Mouse (Mus musculus): ENCODE data around the gene Mymx. TPM values are rescaled to one million over a fixed set of nuclear protein-coding genes. Genes with fewer than 3 reads are reported as not detected.

The Mymx gene
- polyA plus RNA-seq, 1 experiment from 2014 or later, result not detected

- Histone ChIP-seq H3K27ac (replicated peaks in 1 of 2; ENCODE audit: control insufficient read depth in 1 of 2, insufficient read depth in 1 of 2, low read depth in 2 of 2, low read length in 2 of 2) (no peak overlapping the region), H3K9me3 (ENCODE audit: control insufficient read depth, low read length) (no peaks in the 10 kb centered on the region), H3K27me3 (ENCODE audit: control insufficient read depth, insufficient read depth, low read length) (no peaks in the 10 kb centered on the region), H3K9ac (ENCODE audit: low read length) (peak overlapping the region; percentile 92), H3K4me3 (ENCODE audit: control insufficient read depth in 1 of 2, insufficient read depth in 1 of 2, low read depth in 1 of 2, low read length in 2 of 2) (peak overlapping the region in 1 of 2 experiments; percentile 81; a peak in 3 of 4 replicates), H3K4me2 (ENCODE audit: low read length) (peak overlapping the region; percentile 89), H3K4me1 (ENCODE audit: control insufficient read depth in 2 of 2, insufficient read depth in 2 of 2, low read length in 2 of 2) (peaks cover 12 to 15% of the 10 kb centered on the region in 2 experiments; a peak in 3 of 4 replicates), H3K36me3 (ENCODE audit: control insufficient read depth, insufficient read depth, low read length) (peaks cover 53% of the 10 kb centered on the region)
- 92% methylated on average over 11 of the region's 11 CpGs for WGBS
- ATAC-seq (ENCODE audit: insufficient number of reproducible peaks, insufficient read depth, low FRiP score, low read depth), result no peak
These were observed 36.8 kb downstream of the Mymx start for GRCm38 (mm10) chr17:45565103-45565502.

- whole genome bisulfite sequencing, result 12% methylated on average over 18 of the region's 18 CpGs
- Histone ChIP-seq H3K9ac (ENCODE audit: low read length) (peak overlapping the region; percentile 92), H3K4me3 (ENCODE audit: control insufficient read depth in 1 of 2, insufficient read depth in 1 of 2, low read depth in 1 of 2, low read length in 2 of 2) (peak overlapping the region; percentile 81 to 90), H3K4me1 (ENCODE audit: control insufficient read depth in 2 of 2, insufficient read depth in 2 of 2, low read length in 2 of 2) (peaks cover 10 to 12% of the 10 kb centered on the region in 2 experiments; a peak in 3 of 4 replicates), H3K36me3 (ENCODE audit: control insufficient read depth, insufficient read depth, low read length) (peaks cover 48% of the 10 kb centered on the region), H3K9me3 (ENCODE audit: control insufficient read depth, low read length) (no peaks in the 10 kb centered on the region), H3K27me3 (ENCODE audit: control insufficient read depth, insufficient read depth, low read length) (no peaks in the 10 kb centered on the region), H3K27ac (replicated peaks in 1 of 2; ENCODE audit: control insufficient read depth in 1 of 2, insufficient read depth in 1 of 2, low read depth in 2 of 2, low read length in 2 of 2) (peak overlapping the region in 1 of 2 experiments; percentile 77; a peak in 2 of 4 replicates), H3K4me2 (ENCODE audit: low read length) (peak overlapping the region; percentile 89)
- no peak for ATAC-seq (ENCODE audit: insufficient number of reproducible peaks, insufficient read depth, low FRiP score, low read depth)
These were observed 37.3 kb downstream of the Mymx start for GRCm38 (mm10) chr17:45564531-45565084.

- Histone ChIP-seq H3K4me2 (ENCODE audit: low read length) (peak within 1 kb of the TSS; percentile 89), H3K36me3 (ENCODE audit: control insufficient read depth, insufficient read depth, low read length) (peaks cover 41% of the 10 kb centered on the region), H3K4me3 (ENCODE audit: control insufficient read depth in 1 of 2, insufficient read depth in 1 of 2, low read depth in 1 of 2, low read length in 2 of 2) (peak within 1 kb of the TSS; percentile 81 to 90), H3K27me3 (ENCODE audit: control insufficient read depth, insufficient read depth, low read length) (no peaks in the 10 kb centered on the region), H3K9ac (ENCODE audit: low read length) (peak within 1 kb of the TSS; percentile 92), H3K27ac (replicated peaks in 1 of 2; ENCODE audit: control insufficient read depth in 1 of 2, insufficient read depth in 1 of 2, low read depth in 2 of 2, low read length in 2 of 2) (peak within 1 kb of the TSS; percentile 46 to 77), H3K4me1 (ENCODE audit: control insufficient read depth in 2 of 2, insufficient read depth in 2 of 2, low read length in 2 of 2) (peaks cover 10 to 12% of the 10 kb centered on the region in 2 experiments; a peak in 3 of 4 replicates), H3K9me3 (ENCODE audit: control insufficient read depth, low read length) (no peaks in the 10 kb centered on the region)
- peak; percentile 79 for ATAC-seq (ENCODE audit: insufficient number of reproducible peaks, insufficient read depth, low FRiP score, low read depth)
- WGBS, result under 1% methylated on average over 57 of the region's 61 CpGs
These were observed 38.0 kb downstream of the Mymx start, which contains the start of gene Slc35b2 for GRCm38 (mm10) chr17:45563655-45564530. Gene Slc35b2, plus strand, starts transcription at chr17:45563874.

GRCm38 (mm10) chr17:45563216-45563615 lies 38.7 kb downstream of the Mymx start:
- 69% methylated on average over 12 of the region's 12 CpGs for WGBS
- H3K9ac ChIP-seq (ENCODE audit: low read length), result no peak overlapping the region
- H3K27me3 ChIP-seq (ENCODE audit: control insufficient read depth, insufficient read depth, low read length), result no peaks in the 10 kb centered on the region
- peaks cover 34% of the 10 kb centered on the region for H3K36me3 ChIP-seq (ENCODE audit: control insufficient read depth, insufficient read depth, low read length)
- no peak for ATAC-seq (ENCODE audit: insufficient number of reproducible peaks, insufficient read depth, low FRiP score, low read depth)
- H3K9me3 ChIP-seq (ENCODE audit: control insufficient read depth, low read length), result no peaks in the 10 kb centered on the region
- no peak overlapping the region for H3K27ac ChIP-seq (replicated peaks in 1 of 2; ENCODE audit: control insufficient read depth in 1 of 2, insufficient read depth in 1 of 2, low read depth in 2 of 2, low read length in 2 of 2)
- H3K4me1 ChIP-seq (ENCODE audit: control insufficient read depth in 2 of 2, insufficient read depth in 2 of 2, low read length in 2 of 2), result peaks cover 10 to 12% of the 10 kb centered on the region in 2 experiments; a peak in 3 of 4 replicates
- no peak overlapping the region for H3K4me3 ChIP-seq (ENCODE audit: control insufficient read depth in 1 of 2, insufficient read depth in 1 of 2, low read depth in 1 of 2, low read length in 2 of 2)
- peak overlapping the region; percentile 89 for H3K4me2 ChIP-seq (ENCODE audit: low read length)

DNA sequence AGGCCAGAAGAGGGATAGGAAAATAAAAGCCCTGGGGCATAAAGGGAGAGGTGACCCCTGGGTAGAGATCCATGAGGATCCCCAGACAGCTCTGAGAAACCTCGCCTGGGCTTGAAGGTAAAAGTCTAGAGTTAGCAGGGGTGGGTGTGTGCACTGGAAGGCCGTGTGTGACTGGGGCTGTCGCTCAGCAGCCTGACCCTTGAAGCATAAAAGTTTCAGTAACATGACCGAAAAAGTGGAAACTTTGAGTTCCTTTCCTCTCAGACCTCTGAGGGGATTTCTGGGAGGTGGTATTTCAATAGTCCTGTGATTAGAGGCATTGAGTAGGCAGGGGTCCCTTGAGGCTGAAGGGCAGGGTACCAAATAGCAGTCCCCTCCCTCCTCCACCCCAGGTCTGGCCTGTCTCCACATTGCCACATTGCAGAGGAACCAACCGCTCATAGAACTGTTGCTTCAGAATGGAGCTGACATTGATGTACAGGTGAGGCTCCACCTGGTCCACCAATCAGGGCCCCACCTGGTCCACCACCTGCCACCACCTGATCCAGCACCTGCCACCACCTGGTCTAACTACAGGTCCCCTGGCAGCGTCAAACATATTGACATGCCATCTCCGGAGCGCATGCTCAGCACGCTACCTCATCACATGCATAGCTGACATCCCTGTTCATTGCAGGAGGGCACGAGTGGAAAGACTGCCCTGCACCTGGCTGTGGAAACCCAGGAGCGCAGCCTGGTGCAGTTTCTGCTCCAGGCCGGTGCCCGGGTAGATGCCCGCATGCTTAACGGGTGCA lies 42.0 kb downstream of the Mymx start:
- Histone ChIP-seq H3K4me2 (ENCODE audit: low read length) (no peak overlapping the region), H3K36me3 (ENCODE audit: control insufficient read depth, insufficient read depth, low read length) (0 out of 2 replicates have a peak, but pooled peaks cover 1% of the 10 kb centered on the region), H3K27me3 (ENCODE audit: control insufficient read depth, insufficient read depth, low read length) (peaks cover 9% of the 10 kb centered on the region; the same call in 1 of the 2 replicates), H3K9me3 (ENCODE audit: control insufficient read depth, low read length) (no peaks in the 10 kb centered on the region), H3K27ac (replicated peaks in 1 of 2; ENCODE audit: control insufficient read depth in 1 of 2, insufficient read depth in 1 of 2, low read depth in 2 of 2, low read length in 2 of 2) (no peak overlapping the region), H3K4me1 (ENCODE audit: control insufficient read depth in 2 of 2, insufficient read depth in 2 of 2, low read length in 2 of 2) (peaks cover 8 to 13% of the 10 kb centered on the region in 2 experiments; a peak in 3 of 4 replicates), H3K4me3 (ENCODE audit: control insufficient read depth in 1 of 2, insufficient read depth in 1 of 2, low read depth in 1 of 2, low read length in 2 of 2) (no peak overlapping the region), H3K9ac (ENCODE audit: low read length) (no peak overlapping the region)
- WGBS, result 80% methylated on average over 15 of the region's 15 CpGs
- no peak for ATAC-seq (ENCODE audit: insufficient number of reproducible peaks, insufficient read depth, low FRiP score, low read depth)

GRCm38 (mm10) chr17:45557998-45558862 lies 43.7 kb downstream of the Mymx start:
- H3K4me2 ChIP-seq (ENCODE audit: low read length), result no peak overlapping the region
- no peak overlapping the region for H3K4me3 ChIP-seq (ENCODE audit: control insufficient read depth in 1 of 2, insufficient read depth in 1 of 2, low read depth in 1 of 2, low read length in 2 of 2)
- WGBS, result 68% methylated on average over 16 of the region's 16 CpGs
- no peaks in the 10 kb centered on the region for H3K36me3 ChIP-seq (ENCODE audit: control insufficient read depth, insufficient read depth, low read length)
- no peaks in the 10 kb centered on the region for H3K9me3 ChIP-seq (ENCODE audit: control insufficient read depth, low read length)
- H3K9ac ChIP-seq (ENCODE audit: low read length), result 0 out of 2 replicates have a peak overlapping the region, but pooled peaks have one; percentile 12
- H3K4me1 ChIP-seq (ENCODE audit: control insufficient read depth in 2 of 2, insufficient read depth in 2 of 2, low read length in 2 of 2), result peaks cover 3 to 8% of the 10 kb centered on the region in 2 experiments; a peak in 3 of 4 replicates
- no peak overlapping the region for H3K27ac ChIP-seq (replicated peaks in 1 of 2; ENCODE audit: control insufficient read depth in 1 of 2, insufficient read depth in 1 of 2, low read depth in 2 of 2, low read length in 2 of 2)
- no peak for ATAC-seq (ENCODE audit: insufficient number of reproducible peaks, insufficient read depth, low FRiP score, low read depth)
- H3K27me3 ChIP-seq (ENCODE audit: control insufficient read depth, insufficient read depth, low read length), result peaks cover 15% of the 10 kb centered on the region; the same call in 1 of the 2 replicates

Measured in heart, embryonic 14.5 days (tissue).